Mouse (Mus musculus) urinary bladder, postnatal 14 days (tissue): ENCODE measurements at regions not wholly inside any gene's neighbourhood (a gene's known extent, or its start where the extent isn't known, plus 50 kb on each side); places are given as distances from the start of the nearest gene placed in this dataset.

Source experiments
- DNase-seq: peaks from one replicate; pipeline ENCODE4 v3.0.0; 2021; ENCODE audit warnings: low spot score

GRCm38 (mm10) chr5:28563401-28563800 is 96.3 kb upstream of the Shh start:
- DNase-seq: no peak

GRCm38 (mm10) chr5:28562917-28563316 is 95.9 kb upstream of the Shh start:
- no peak for DNase-seq

- DNase-seq: no peak
These were observed 86.5 kb upstream of the Shh start for GRCm38 (mm10) chr5:28553543-28553942.

GRCm38 (mm10) chr5:28530202-28530855 is 63.3 kb upstream of the Shh start:
- peak; percentile 86 for DNase-seq

GRCm38 (mm10) chr5:28526435-28526834 is 59.4 kb upstream of the Shh start:
- peak; percentile 34 for DNase-seq

- peak; percentile 75 for DNase-seq
These were observed 54.0 kb upstream of the Shh start for GRCm38 (mm10) chr5:28520800-28521707.

DNA sequence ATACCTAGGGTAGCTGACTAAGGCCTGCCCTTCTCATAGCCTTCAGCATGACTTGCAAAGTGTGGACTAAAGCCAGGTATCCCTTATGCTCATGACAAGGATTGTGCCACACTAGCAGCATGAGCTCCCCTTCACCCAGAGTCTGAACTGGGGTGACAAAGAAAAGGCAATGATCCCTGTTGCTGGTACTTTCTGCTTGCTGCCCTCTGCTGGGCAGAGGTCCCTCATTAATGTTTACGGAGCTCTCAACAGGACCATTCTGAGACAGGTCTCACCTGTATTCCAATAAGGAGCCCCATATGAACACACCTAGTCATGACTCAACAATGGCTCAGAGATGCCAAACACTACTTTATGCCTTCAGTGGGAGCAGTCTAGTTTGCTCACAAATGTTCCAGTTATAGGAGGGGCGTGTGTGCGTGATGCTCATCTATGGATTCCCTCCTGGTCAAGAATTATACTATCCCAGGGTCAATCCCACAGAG is 52.0 kb upstream of the Shh start:
- peak; percentile 52 for DNase-seq
